Mouse (Mus musculus) midbrain, postnatal 0 days (tissue): Measurements from ENCODE around the gene Csk. TPM values are rescaled to one million over a fixed set of nuclear protein-coding genes. Genes with fewer than 3 reads are reported as not detected.

ENCODE experiments used
- ATAC-seq: fragments of 200-750 bp; cut with Nextera tagmentation; 2 replicates; pipeline ENCODE4 v1.8.0; 2017; ENCODE audit warnings: moderate number of reproducible peaks, mild to moderate bottlenecking, moderate TSS enrichment, moderate library complexity; ENCODE audit not compliant: low FRiP score
- DNase-seq: peaks from one replicate; pipeline ENCODE4 v3.0.0-alpha.2; 2015; ENCODE audit warnings: low spot score
- H3K27ac ChIP-seq: fragments of 300-500 bp; sonication (generic); 2 replicates; pipeline ENCODE4 v1.5.1; 2014; ENCODE audit warnings: low read depth, mild to moderate bottlenecking, low read length, mixed read lengths
- H3K27me3 ChIP-seq: fragments of 300-500 bp; sonication (generic); 2 replicates; pipeline ENCODE4 v1.6.1; 2014; ENCODE audit warnings: low read length, control low read depth, mixed read lengths; ENCODE audit not compliant: insufficient read depth
- H3K36me3 ChIP-seq: fragments of 300-500 bp; sonication (generic); 2 replicates; pipeline ENCODE4 v1.6.1; 2014; ENCODE audit warnings: low read length, control low read depth, mixed read lengths; ENCODE audit not compliant: insufficient read depth
- H3K4me1 ChIP-seq: fragments of 300-500 bp; sonication (generic); 2 replicates; pipeline ENCODE4 v1.6.1; 2014; ENCODE audit warnings: mild to moderate bottlenecking, control low read depth, antibody characterized with exemption, low read length, mixed read lengths; ENCODE audit not compliant: insufficient read depth
- H3K4me2 ChIP-seq: fragments of 300-500 bp; sonication (generic); 2 replicates; pipeline ENCODE4 v1.6.1; 2014; ENCODE audit warnings: low read depth, mild to moderate bottlenecking, low read length, mixed read lengths; ENCODE audit not compliant: poor library complexity, severe bottlenecking
- H3K4me3 ChIP-seq: fragments of 300-500 bp; sonication (generic); 2 replicates; pipeline ENCODE4 v1.5.1; 2014; ENCODE audit warnings: low read depth, mild to moderate bottlenecking, low read length, moderate library complexity
- H3K9ac ChIP-seq: fragments of 300-500 bp; sonication (generic); replicated peaks from 2 replicates; pipeline ENCODE4 v1.6.1; 2014; ENCODE audit warnings: mild to moderate bottlenecking, low read length, moderate library complexity, mixed read lengths; ENCODE audit not compliant: poor library complexity, severe bottlenecking
- H3K9me3 ChIP-seq: fragments of 300-500 bp; sonication (generic); 2 replicates; pipeline ENCODE4 v1.6.1; 2016; ENCODE audit warnings: low read length, control low read depth
- CTCF ChIP-seq: IDR thresholded peaks from 2 replicates; pipeline ENCODE4 v1.5.1; 2016; ENCODE audit warnings: antibody characterized with exemption, mild to moderate bottlenecking
- WGBS: fragments of 180-500 bp; shearing (Covaris S2); extraction: QIAGEN DNeasy Blood & Tissue Kit; methylation state at CpG from one replicate; pipeline ENCODE4 v1.1.7; 2014; 5-methylcytosine and 5-hydroxymethylcytosine counted together
- polyA plus RNA-seq: library from polyadenylated mRNA; unstranded; fragments of >200 nt; fragmentation: Nextera tagmentation; extraction: Ambion mirVana; gene quantifications from 2 replicates; pipeline ENCODE4 v1.2.1, GENCODE M21; 2015
- total RNA-seq: library from RNA; depleted of rRNA; stranded (reverse); fragments of >200 nt; gene quantifications from 2 replicates; pipeline ENCODE4 v1.2.3, GENCODE M21; 2014

Gene Csk
- total and polyA plus RNA-seq, 2 experiments from 2014 or later = 45.5 to 152 TPM

- WGBS = 73% methylated on average over 14 of the region's 14 CpGs
Measured at GRCm38 (mm10) chr9:57629118-57629874, 24.1 kb downstream of the Csk start.

GRCm38 (mm10) chr9:57628717-57629116 lies 24.7 kb downstream of the Csk start:
- no peak for DNase-seq
- Histone ChIP-seq H3K27ac (no peak overlapping the region), H3K9me3 (no peaks in the 10 kb centered on the region), H3K4me3 (no peak overlapping the region), H3K4me1 (no peaks in the 10 kb centered on the region), H3K27me3 (no peaks in the 10 kb centered on the region), H3K9ac (no peak overlapping the region), H3K36me3 (peaks cover 76% of the 10 kb centered on the region), H3K4me2 (no peak overlapping the region)
- 92% methylated on average over 12 of the region's 12 CpGs for WGBS
- ATAC-seq = no peak
- TF ChIP-seq CTCF = no peak

More at GRCm38 (mm10) chr9:57629118-57629874, 24.1 kb downstream of the Csk start:
- no peak overlapping the region for H3K4me2 ChIP-seq
- H3K9me3 ChIP-seq = no peaks in the 10 kb centered on the region
- TF ChIP-seq CTCF = peak; percentile 98
- peaks cover 79% of the 10 kb centered on the region for H3K36me3 ChIP-seq
- ATAC-seq (peak; percentile 66), DNase-seq (peak; percentile 77)
- no peak overlapping the region for H3K9ac ChIP-seq
- H3K27me3 ChIP-seq = no peaks in the 10 kb centered on the region
- H3K27ac ChIP-seq = 0 out of 2 replicates have a peak overlapping the region, but pooled peaks have one; percentile 0
- H3K4me3 ChIP-seq = no peak overlapping the region
- H3K4me1 ChIP-seq = no peaks in the 10 kb centered on the region

GRCm38 (mm10) chr9:57627892-57628291 lies 25.5 kb downstream of the Csk start:
- WGBS = 91% methylated on average over 11 of the region's 11 CpGs
- DNase-seq (no peak), ATAC-seq (no peak)
- Histone ChIP-seq H3K27ac (no peak overlapping the region), H3K4me1 (no peaks in the 10 kb centered on the region), H3K4me2 (no peak overlapping the region), H3K4me3 (no peak overlapping the region), H3K36me3 (peaks cover 74% of the 10 kb centered on the region), H3K9ac (no peak overlapping the region), H3K27me3 (no peaks in the 10 kb centered on the region), H3K9me3 (no peaks in the 10 kb centered on the region)
- TF ChIP-seq CTCF = no peak

GRCm38 (mm10) chr9:57627191-57627590 lies 26.2 kb downstream of the Csk start:
- Histone ChIP-seq H3K9ac (no peak overlapping the region), H3K36me3 (peaks cover 71% of the 10 kb centered on the region), H3K27ac (no peak overlapping the region), H3K9me3 (no peaks in the 10 kb centered on the region), H3K27me3 (no peaks in the 10 kb centered on the region), H3K4me3 (no peak overlapping the region), H3K4me2 (no peak overlapping the region), H3K4me1 (no peaks in the 10 kb centered on the region)
- no peak for TF ChIP-seq CTCF
- DNase-seq (no peak), ATAC-seq (no peak)
- WGBS = 90% methylated on average over 17 of the region's 17 CpGs

GRCm38 (mm10) chr9:57625674-57626500 lies 27.5 kb downstream of the Csk start:
- Histone ChIP-seq H3K27me3 (no peaks in the 10 kb centered on the region), H3K36me3 (peaks cover 59% of the 10 kb centered on the region), H3K9me3 (no peaks in the 10 kb centered on the region), H3K9ac (0 out of 2 replicates have a peak overlapping the region, but pooled peaks have one; percentile 29), H3K27ac (no peak overlapping the region), H3K4me2 (no peak overlapping the region), H3K4me1 (no peaks in the 10 kb centered on the region), H3K4me3 (no peak overlapping the region)
- no peak for DNase-seq
- ATAC-seq = no peak
- 67% methylated on average over 15 of the region's 15 CpGs for WGBS
- no peak for TF ChIP-seq CTCF

GRCm38 (mm10) chr9:57624295-57624694 lies 29.1 kb downstream of the Csk start:
- H3K27me3 ChIP-seq = no peaks in the 10 kb centered on the region
- no peak for TF ChIP-seq CTCF
- H3K27ac ChIP-seq = no peak overlapping the region
- H3K4me3 ChIP-seq = no peak overlapping the region
- WGBS = 88% methylated on average over 7 of the region's 7 CpGs
- peaks cover 45% of the 10 kb centered on the region for H3K36me3 ChIP-seq
- no peak overlapping the region for H3K9ac ChIP-seq
- H3K9me3 ChIP-seq = no peaks in the 10 kb centered on the region
- DNase-seq (no peak), ATAC-seq (no peak)
- H3K4me2 ChIP-seq = no peak overlapping the region
- H3K4me1 ChIP-seq = no peaks in the 10 kb centered on the region
